Mouse (Mus musculus) G1E (cell line): ENCODE results near the gene Nos1ap. TPM values are rescaled to one million over a fixed set of nuclear protein-coding genes. Genes with fewer than 3 reads are reported as not detected.

Experiments
- ATAC-seq: 2 replicates; pipeline ENCODE4 v1.8.0; 2016; ENCODE audit warnings: mild to moderate bottlenecking; ENCODE audit not compliant: insufficient number of reproducible peaks, poor library complexity, low FRiP score, severe bottlenecking; ENCODE audit errors: extremely low read depth
- DNase-seq: peaks from one replicate; pipeline ENCODE4 v3.0.0; 2012; ENCODE audit warnings: low spot score
- H3K27me3 ChIP-seq: 2 replicates; pipeline ENCODE4 v1.6.1; 2012; ENCODE audit warnings: mild to moderate bottlenecking, low read length, inconsistent platforms; ENCODE audit not compliant: insufficient read depth
- H3K36me3 ChIP-seq: replicated peaks from 2 replicates; pipeline ENCODE3; 2012; ENCODE audit warnings: mild to moderate bottlenecking, inconsistent platforms
- H3K4me1 ChIP-seq: 2 replicates; pipeline ENCODE4 v1.6.1; 2012; ENCODE audit warnings: low read depth, low read length, inconsistent platforms, mixed read lengths; ENCODE audit not compliant: insufficient read depth
- H3K4me3 ChIP-seq: 2 replicates; pipeline ENCODE4 v1.5.1; 2012; ENCODE audit warnings: low read depth, mild to moderate bottlenecking, inconsistent platforms, low read length, moderate library complexity, mixed read lengths
- H3K9me3 ChIP-seq: replicated peaks from 2 replicates; pipeline ENCODE4 v1.6.1; 2012; ENCODE audit warnings: inconsistent platforms
- CTCF ChIP-seq: IDR thresholded peaks from 2 replicates; pipeline ENCODE4 v1.5.1; 2012; ENCODE audit warnings: low read depth, low read length, inconsistent platforms, mixed read lengths
- GATA1 ChIP-seq: IDR thresholded peaks from 2 replicates; pipeline ENCODE4 v1.6.1; 2012; ENCODE audit warnings: borderline replicate concordance, low read length, inconsistent platforms, mixed read lengths
- GATA2 ChIP-seq: IDR thresholded peaks from 2 replicates; pipeline ENCODE4 v1.6.1; 2012; ENCODE audit warnings: low read depth, low read length, inconsistent platforms, borderline replicate concordance
- POLR2AphosphoS5 ChIP-seq: IDR thresholded peaks from 2 replicates; pipeline ENCODE4 v1.6.1; 2012; ENCODE audit warnings: low read depth, low read length, inconsistent platforms; ENCODE audit not compliant: insufficient replicate concordance
- TAL1 ChIP-seq: conservative IDR thresholded peaks from 2 replicates; pipeline ENCODE4 v1.6.1; 2012; ENCODE audit warnings: low read depth, low read length, inconsistent platforms, mixed read lengths
- polyA plus RNA-seq: library from polyadenylated mRNA; stranded (reverse); fragments of >175 nt; gene quantifications from 2 replicates; pipeline ENCODE4 v1.2.3, GENCODE M21; 2012
- total RNA-seq, 2 experiments: library from RNA; stranded (forward) in 1 of 2; stranded (reverse) in 1 of 2; fragments of 200-1000 nt in 1 of 2; fragments of >200 nt in 1 of 2; fragmentation: Nextera tagmentation in 1 of 2; gene quantifications; 2 replicates each; pipeline ENCODE4 v1.2.3; 2014 to 2017

The Nos1ap gene
- total and polyA plus RNA-seq, 3 experiments = 1.6 to 18.2 (median 6.1) TPM

- TF ChIP-seq POLR2AphosphoS5 (no peak), TAL1 (peak; percentile 48)
- DNase-seq (peak; percentile 54), ATAC-seq (peak; percentile 93)
- Histone ChIP-seq H3K27me3 (no peaks in the 10 kb centered on the region), H3K36me3 (no peaks in the 10 kb centered on the region), H3K4me3 (no peak overlapping the region; the same call in 1 of the 2 replicates), H3K9me3 (no peaks in the 10 kb centered on the region), H3K4me1 (peaks cover 40% of the 10 kb centered on the region)
Measured at GRCm38 (mm10) chr1:170610289-170610688, 20.6 kb upstream of the Nos1ap start.

GRCm38 (mm10) chr1:170609872-170610271, 20.2 kb upstream of the Nos1ap start:
- Histone ChIP-seq H3K27me3 (no peaks in the 10 kb centered on the region), H3K4me1 (peaks cover 40% of the 10 kb centered on the region), H3K9me3 (no peaks in the 10 kb centered on the region), H3K36me3 (no peaks in the 10 kb centered on the region), H3K4me3 (peak overlapping the region; percentile 17; the same call in 1 of the 2 replicates)
- no peak for DNase-seq
- TF ChIP-seq GATA1 = no peak
- no peak for TF ChIP-seq GATA2
- TF ChIP-seq POLR2AphosphoS5 = no peak
- no peak for TF ChIP-seq TAL1
- TF ChIP-seq CTCF = no peak
- ATAC-seq = no peak

- Histone ChIP-seq H3K4me3 (no peak overlapping the region), H3K9me3 (no peaks in the 10 kb centered on the region), H3K36me3 (no peaks in the 10 kb centered on the region), H3K27me3 (0 out of 2 replicates have a peak, but pooled peaks cover under 1% of the 10 kb centered on the region), H3K4me1 (peaks cover 40% of the 10 kb centered on the region)
- DNase-seq (no peak), ATAC-seq (no peak)
- TF ChIP-seq TAL1 (no peak), GATA2 (no peak), CTCF (no peak), POLR2AphosphoS5 (no peak), GATA1 (no peak)
Measured at GRCm38 (mm10) chr1:170608461-170609071, 18.9 kb upstream of the Nos1ap start.

- ATAC-seq = no peak
- Histone ChIP-seq H3K36me3 (no peaks in the 10 kb centered on the region), H3K9me3 (no peaks in the 10 kb centered on the region), H3K4me3 (no peak overlapping the region), H3K27me3 (0 out of 2 replicates have a peak, but pooled peaks cover 4% of the 10 kb centered on the region), H3K4me1 (peaks cover 37% of the 10 kb centered on the region)
- TF ChIP-seq CTCF (no peak), TAL1 (no peak), GATA2 (no peak), GATA1 (no peak), POLR2AphosphoS5 (no peak)
- DNase-seq = no peak
Measured at GRCm38 (mm10) chr1:170607231-170607917, 17.7 kb upstream of the Nos1ap start.

- Histone ChIP-seq H3K4me1 (peaks cover 20% of the 10 kb centered on the region), H3K9me3 (no peaks in the 10 kb centered on the region), H3K36me3 (no peaks in the 10 kb centered on the region), H3K27me3 (0 out of 2 replicates have a peak, but pooled peaks cover 4% of the 10 kb centered on the region), H3K4me3 (no peak overlapping the region)
- TF ChIP-seq POLR2AphosphoS5 (no peak), TAL1 (no peak), GATA2 (no peak)
- ATAC-seq = no peak
- no peak for DNase-seq
Measured at GRCm38 (mm10) chr1:170605228-170606001, 15.8 kb upstream of the Nos1ap start.

GRCm38 (mm10) chr1:170594575-170594974, 4.9 kb upstream of the Nos1ap start:
- TF ChIP-seq GATA1 (no peak), POLR2AphosphoS5 (no peak), GATA2 (no peak), TAL1 (no peak), CTCF (no peak)
- Histone ChIP-seq H3K4me1 (peaks cover 8% of the 10 kb centered on the region), H3K27me3 (peaks cover 15% of the 10 kb centered on the region), H3K9me3 (peaks cover 5% of the 10 kb centered on the region), H3K36me3 (no peaks in the 10 kb centered on the region), H3K4me3 (no peak overlapping the region)
- DNase-seq (no peak), ATAC-seq (no peak)
